Mouse (Mus musculus) MEL (cell line): ENCODE measurements around the gene Sgsm3. TPM values are rescaled to one million over a fixed set of nuclear protein-coding genes. Genes with fewer than 3 reads are reported as not detected.

Experiments used
- DNase-seq: peaks from one replicate; pipeline ENCODE4 v3.0.0; 2011; ENCODE audit warnings: low read depth, low spot score
- H3K27ac ChIP-seq: 2 replicates; pipeline ENCODE4 v1.5.1; 2012; ENCODE audit warnings: low read depth, mild to moderate bottlenecking, control low read depth, low read length, moderate library complexity; ENCODE audit not compliant: control insufficient read depth
- H3K27me3 ChIP-seq, 2 experiments: fragments of 150-350 bp in 1 of 2; sonication (generic) in 1 of 2; 2 replicates each; pipeline ENCODE4 v1.6.1; 2012; ENCODE audit warnings: low read length in 2 of 2, mild to moderate bottlenecking in 2 of 2, improper control_type of control experiment in 1 of 2, moderate library complexity in 1 of 2; ENCODE audit not compliant: insufficient read depth in 2 of 2, control insufficient read depth in 1 of 2
- H3K36me3 ChIP-seq, 2 experiments: 2 replicates each; pipeline ENCODE4 v1.6.1; 2012 to 2014; ENCODE audit warnings: low read length in 2 of 2, improper control_type of control experiment in 1 of 2, inconsistent platforms in 1 of 2, mild to moderate bottlenecking in 1 of 2; ENCODE audit not compliant: insufficient read depth in 2 of 2, control insufficient read depth in 1 of 2
- H3K4me1 ChIP-seq, 2 experiments: fragments of 150-350 bp in 1 of 2; sonication (generic) in 1 of 2; 2 replicates each; pipeline ENCODE4 v1.6.1; 2012; ENCODE audit warnings: low read length in 2 of 2, improper control_type of control experiment in 1 of 2, mild to moderate bottlenecking in 1 of 2; ENCODE audit not compliant: insufficient read depth in 2 of 2, control insufficient read depth in 1 of 2
- H3K4me3 ChIP-seq, 2 experiments: fragments of 150-350 bp in 1 of 2; sonication (generic) in 1 of 2; 2 replicates each; pipeline ENCODE4 v1.5.1; 2012; ENCODE audit warnings: low read depth in 2 of 2, low read length in 2 of 2, mild to moderate bottlenecking in 2 of 2, moderate library complexity in 2 of 2, control low read depth in 1 of 2, improper control_type of control experiment in 1 of 2; ENCODE audit not compliant: control insufficient read depth in 1 of 2, insufficient read depth in 1 of 2
- H3K79me2 ChIP-seq: 2 replicates; pipeline ENCODE4 v1.6.1; 2012; ENCODE audit warnings: mild to moderate bottlenecking, low read length, moderate library complexity; ENCODE audit not compliant: control insufficient read depth, poor library complexity, insufficient read depth
- H3K9ac ChIP-seq: 2 replicates; pipeline ENCODE4 v1.6.1; 2012; ENCODE audit warnings: low read depth, mild to moderate bottlenecking, control low read depth, low read length, moderate library complexity; ENCODE audit not compliant: control insufficient read depth, poor library complexity, severe bottlenecking
- H3K9me3 ChIP-seq: fragments of 150-350 bp; sonication (generic); replicated peaks from 2 replicates; pipeline ENCODE4 v1.6.1; 2012; ENCODE audit warnings: mild to moderate bottlenecking, low read length, improper control_type of control experiment, moderate library complexity; ENCODE audit not compliant: insufficient read depth
- CHD1 ChIP-seq: IDR thresholded peaks from 2 replicates; pipeline ENCODE4 v1.6.1; 2012; ENCODE audit warnings: low read depth, mild to moderate bottlenecking, inconsistent platforms, low read length, improper control_type of control experiment
- CTCF ChIP-seq, 3 experiments: IDR thresholded peaks in 2 of 3; conservative IDR thresholded peaks in 1 of 3; 2 replicates each; pipeline ENCODE4 v1.5.1; 2011 to 2012; ENCODE audit warnings: low read length in 3 of 3, low read depth in 2 of 3, mild to moderate bottlenecking in 2 of 3, improper control_type of control experiment in 1 of 3, inconsistent platforms in 1 of 3, mixed read lengths in 1 of 3, moderate library complexity in 1 of 3; ENCODE audit not compliant: control insufficient read depth in 1 of 3, insufficient read depth in 1 of 3, poor library complexity in 1 of 3, severe bottlenecking in 1 of 3
- ELF1 ChIP-seq: IDR thresholded peaks from 2 replicates; pipeline ENCODE4 v1.6.1; 2014; ENCODE audit warnings: low read depth, mild to moderate bottlenecking, inconsistent platforms, low read length, improper control_type of control experiment, moderate library complexity
- ETS1 ChIP-seq: IDR thresholded peaks from 2 replicates; pipeline ENCODE4 v1.6.1; 2012; ENCODE audit warnings: low read depth, mild to moderate bottlenecking, inconsistent platforms, low read length, improper control_type of control experiment, moderate library complexity
- GATA1 ChIP-seq: IDR thresholded peaks from 2 replicates; pipeline ENCODE4 v1.6.1; 2011; ENCODE audit warnings: low read depth, low read length, improper control_type of control experiment
- HCFC1 ChIP-seq: IDR thresholded peaks from 2 replicates; pipeline ENCODE4 v1.6.1; 2012; ENCODE audit warnings: low read depth, mild to moderate bottlenecking, inconsistent platforms, low read length, improper control_type of control experiment, moderate library complexity
- MAFK ChIP-seq: IDR thresholded peaks from 2 replicates; pipeline ENCODE4 v1.6.1; 2011; ENCODE audit warnings: low read depth, mild to moderate bottlenecking, low read length, improper control_type of control experiment, borderline replicate concordance
- MAX ChIP-seq: IDR thresholded peaks from 2 replicates; pipeline ENCODE4 v1.6.1; 2011; ENCODE audit warnings: low read length, improper control_type of control experiment
- MXI1 ChIP-seq: IDR thresholded peaks from 2 replicates; pipeline ENCODE4 v1.6.1; 2011; ENCODE audit warnings: mild to moderate bottlenecking, low read depth, low read length, improper control_type of control experiment
- MYC ChIP-seq: IDR thresholded peaks from 2 replicates; pipeline ENCODE4 v1.6.1; 2011; ENCODE audit warnings: low read depth, mild to moderate bottlenecking, low read length, improper control_type of control experiment, moderate library complexity
- NRF1 ChIP-seq: IDR thresholded peaks from 2 replicates; pipeline ENCODE4 v1.6.1; 2014; ENCODE audit warnings: low read depth, mild to moderate bottlenecking, inconsistent platforms, low read length, improper control_type of control experiment, moderate library complexity; ENCODE audit not compliant: poor library complexity, insufficient read depth, severe bottlenecking
- TCF12 ChIP-seq: IDR thresholded peaks from 2 replicates; pipeline ENCODE4 v1.6.1; 2014; ENCODE audit warnings: low read depth, mild to moderate bottlenecking, inconsistent platforms, low read length, improper control_type of control experiment, moderate library complexity
- USF1 ChIP-seq: IDR thresholded peaks from 2 replicates; pipeline ENCODE4 v1.6.1; 2014; ENCODE audit warnings: low read depth, mild to moderate bottlenecking, inconsistent platforms, low read length, improper control_type of control experiment, moderate library complexity
- polyA plus RNA-seq, 2 experiments: library from polyadenylated mRNA; stranded (reverse) in 1 of 2; unstranded in 1 of 2; fragments of >175 nt in 1 of 2; fragments of >200 nt in 1 of 2; gene quantifications; 2 replicates each; pipeline versions ENCODE4 v1.2.1 to v1.2.4; 2012; ENCODE audit warnings: low replicate concordance in 2 of 2, low read depth in 1 of 2; ENCODE audit not compliant: insufficient read length in 2 of 2, insufficient read depth in 1 of 2, missing spikeins in 1 of 2
- total RNA-seq: library from RNA; depleted of rRNA; stranded (reverse); fragments of 300-350 nt; gene quantifications from 2 replicates; pipeline ENCODE4 v1.2.3, GENCODE M21; 2012

Sgsm3 gene
- total and polyA plus RNA-seq, 3 experiments, result 33.0 to 39.5 TPM; not detected in 1

DNA sequence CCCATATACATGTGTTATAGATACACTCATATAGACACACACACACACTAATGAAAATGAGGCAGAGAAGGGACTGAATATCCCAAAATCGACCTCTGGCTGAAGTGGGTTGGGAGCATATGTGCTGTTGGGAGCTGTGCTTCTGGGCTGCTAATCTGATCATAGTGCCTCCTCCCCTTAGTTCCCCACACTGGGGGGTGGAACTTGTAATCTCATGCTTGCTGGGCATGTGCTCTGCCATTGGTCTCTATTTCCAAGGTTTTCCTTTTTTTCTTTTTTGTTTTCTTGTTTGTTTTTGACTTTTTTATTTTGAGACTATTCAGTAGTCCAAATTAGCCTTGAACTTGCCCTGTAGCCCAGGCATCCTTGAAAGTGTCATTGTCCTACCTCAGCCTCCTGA lies 10.8 kb downstream of the Sgsm3 start:
- Histone ChIP-seq H3K27me3 (no peaks in the 10 kb centered on the region), H3K9ac (peak overlapping the region; percentile 29; the same call in 1 of the 2 replicates), H3K9me3 (no peaks in the 10 kb centered on the region), H3K4me3 (peak overlapping the region in 1 of 2 experiments; percentile 7; a peak in 1 of 4 replicates), H3K79me2 (peaks cover under 1% of the 10 kb centered on the region), H3K36me3 (peaks cover 0 to 27% of the 10 kb centered on the region in 2 experiments; a peak in 2 of 4 replicates), H3K27ac (no peak overlapping the region; the same call in 1 of the 2 replicates), H3K4me1 (peaks cover 17 to 20% of the 10 kb centered on the region in 2 experiments)
- DNase-seq, result peak; percentile 74
- TF ChIP-seq CTCF (IDR thresholded peaks at IDR 0.05 in 2 of 3, conservative IDR thresholded peaks at IDR 0.05 in 1 of 3; ENCODE audit: control insufficient read depth in 1 of 3, insufficient read depth in 1 of 3, low read depth in 2 of 3, low read length in 3 of 3, poor library complexity in 1 of 3, severe bottlenecking in 1 of 3) (no peak), MAX (peak; percentile 30), NRF1 (0 out of 2 replicates have a peak, but pooled peaks have one; percentile 30), MXI1 (peak; percentile 88), GATA1 (peak; percentile 46; the same call in 1 of the 2 replicates), MYC (peak; percentile 83)

DNA sequence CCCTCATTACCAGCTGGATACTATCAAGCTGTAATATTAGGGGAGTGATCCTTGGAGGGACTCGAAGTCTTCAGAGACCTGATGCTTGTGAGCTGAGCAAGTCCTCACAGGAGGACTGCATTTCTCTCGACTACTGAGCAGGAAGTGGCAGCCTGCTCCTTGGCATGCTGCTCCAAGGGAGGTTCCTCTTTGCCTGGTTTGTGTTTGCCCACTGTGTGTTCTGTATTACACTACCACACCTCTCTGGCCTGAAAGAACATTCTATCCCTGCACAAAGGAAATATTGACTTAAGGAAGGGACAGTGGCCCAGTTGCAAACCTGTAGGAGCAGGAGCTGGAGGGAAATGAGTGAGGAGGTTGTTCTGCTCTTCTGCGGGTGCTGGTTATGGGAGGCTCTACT lies 12.1 kb downstream of the Sgsm3 start:
- Histone ChIP-seq H3K4me3 (no peak overlapping the region), H3K36me3 (peaks cover 0 to 25% of the 10 kb centered on the region in 2 experiments; a peak in 2 of 4 replicates), H3K27me3 (no peaks in the 10 kb centered on the region), H3K9me3 (no peaks in the 10 kb centered on the region), H3K9ac (no peak overlapping the region), H3K79me2 (no peaks in the 10 kb centered on the region; the same call in none of the 2 replicates), H3K27ac (no peak overlapping the region), H3K4me1 (peaks cover 15 to 18% of the 10 kb centered on the region in 2 experiments)
- DNase-seq, result peak; percentile 57
- peak; percentile 51; the same call in 1 of the 2 replicates for TF ChIP-seq ELF1
- no peak for TF ChIP-seq CHD1

DNA sequence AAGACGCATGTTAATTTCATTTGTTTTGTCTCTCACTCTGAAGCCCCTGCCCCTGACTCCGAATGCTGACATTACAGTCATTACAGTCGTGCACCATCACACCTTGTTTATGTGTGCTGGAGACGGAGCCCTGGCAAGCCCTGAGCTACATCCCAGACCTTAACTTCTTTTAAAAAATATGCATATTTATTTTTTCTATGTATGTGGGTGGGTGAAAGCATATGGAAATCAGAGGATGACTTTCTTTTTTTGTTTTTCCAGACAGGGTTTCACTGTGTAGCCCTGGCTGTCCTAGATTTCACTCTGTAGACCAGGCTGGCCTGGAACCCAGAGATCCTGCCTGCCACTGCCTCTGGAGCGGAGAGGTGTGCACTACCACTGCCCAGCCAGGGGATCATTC lies 17.4 kb downstream of the Sgsm3 start:
- Histone ChIP-seq H3K4me3 (no peak overlapping the region), H3K27me3 (no peaks in the 10 kb centered on the region), H3K27ac (no peak overlapping the region), H3K9me3 (no peaks in the 10 kb centered on the region), H3K9ac (no peak overlapping the region), H3K79me2 (no peaks in the 10 kb centered on the region; the same call in 1 of the 2 replicates), H3K36me3 (peaks cover 0 to 21% of the 10 kb centered on the region in 2 experiments; a peak in 2 of 4 replicates), H3K4me1 (peaks cover 17% of the 10 kb centered on the region in 2 experiments)
- TF ChIP-seq HCFC1 (no peak), MAFK (no peak), MXI1 (no peak), ETS1 (no peak), TCF12 (no peak), USF1 (no peak)
- DNase-seq, result no peak
